Mouse (Mus musculus) midbrain, embryonic 13.5 days (tissue): ENCODE measurements at regions not wholly inside any gene's neighbourhood (a gene's known extent, or its start where the extent isn't known, plus 50 kb on each side); places are given as distances from the start of the nearest gene placed in this dataset.

Source experiments
- ATAC-seq: fragments of 200-750 bp; cut with Nextera tagmentation; 2 replicates; pipeline ENCODE4 v1.8.0; 2017; ENCODE audit warnings: mild to moderate bottlenecking, moderate TSS enrichment, moderate library complexity
- H3K27ac ChIP-seq: fragments of 300-500 bp; sonication (generic); 2 replicates; pipeline ENCODE4 v1.5.1; 2015; ENCODE audit warnings: inconsistent platforms, mild to moderate bottlenecking, moderate library complexity
- H3K27me3 ChIP-seq: fragments of 300-500 bp; sonication (generic); 2 replicates; pipeline ENCODE4 v1.6.1; 2015; ENCODE audit warnings: mild to moderate bottlenecking, inconsistent platforms
- H3K36me3 ChIP-seq: fragments of 300-500 bp; sonication (generic); 2 replicates; pipeline ENCODE4 v1.6.1; 2015; ENCODE audit warnings: mild to moderate bottlenecking, inconsistent platforms
- H3K4me1 ChIP-seq: fragments of 300-500 bp; sonication (generic); replicated peaks from 2 replicates; pipeline ENCODE4 v1.6.1; 2015; ENCODE audit warnings: inconsistent platforms
- H3K4me2 ChIP-seq: fragments of 300-500 bp; sonication (generic); replicated peaks from 2 replicates; pipeline ENCODE4 v1.6.1; 2015; ENCODE audit warnings: moderate library complexity, mild to moderate bottlenecking, inconsistent platforms
- H3K4me3 ChIP-seq: fragments of 300-500 bp; sonication (generic); replicated peaks from 2 replicates; pipeline ENCODE4 v1.5.1; 2015; ENCODE audit warnings: mild to moderate bottlenecking, inconsistent platforms
- H3K9ac ChIP-seq: fragments of 300-500 bp; sonication (generic); replicated peaks from 2 replicates; pipeline ENCODE4 v1.6.1; 2015; ENCODE audit warnings: mild to moderate bottlenecking, inconsistent platforms
- H3K9me3 ChIP-seq: fragments of 300-500 bp; sonication (generic); 2 replicates; pipeline ENCODE4 v1.6.1; 2016; ENCODE audit warnings: mild to moderate bottlenecking, inconsistent platforms
- WGBS: fragments of 180-500 bp; shearing (Covaris S2); methylation state at CpG from one replicate; pipeline ENCODE4 v1.1.7; 2015; 5-methylcytosine and 5-hydroxymethylcytosine counted together

- H3K4me1 ChIP-seq, result peaks cover 55% of the 10 kb centered on the region
- under 1% methylated on average over 57 of the region's 58 CpGs for WGBS
- H3K27me3 ChIP-seq, result peaks cover 88% of the 10 kb centered on the region
Measured at GRCm38 (mm10) chr7:79543231-79544071, 74.0 kb downstream of the Rhcg start.

GRCm38 (mm10) chr7:79542379-79543015, 75.0 kb downstream of the Rhcg start:
- Histone ChIP-seq H3K4me1 (peaks cover 57% of the 10 kb centered on the region), H3K9ac (peak overlapping the region; percentile 60; the same call in 1 of the 2 replicates), H3K4me3 (no peak overlapping the region), H3K36me3 (no peaks in the 10 kb centered on the region), H3K27me3 (peaks cover 90% of the 10 kb centered on the region), H3K4me2 (peak overlapping the region; percentile 62; the same call in 1 of the 2 replicates), H3K9me3 (no peaks in the 10 kb centered on the region), H3K27ac (peak overlapping the region; percentile 92)
- ATAC-seq, result no peak
- WGBS, result 7% methylated on average over 23 of the region's 23 CpGs

More at GRCm38 (mm10) chr7:79543231-79544071, 74.0 kb downstream of the Rhcg start:
- Histone ChIP-seq H3K27ac (peak overlapping the region; percentile 92), H3K4me3 (peak overlapping the region; percentile 34), H3K36me3 (no peaks in the 10 kb centered on the region), H3K9ac (peak overlapping the region; percentile 60), H3K4me2 (peak overlapping the region; percentile 62), H3K9me3 (no peaks in the 10 kb centered on the region)
- peak; percentile 41 for ATAC-seq

GRCm38 (mm10) chr7:79540246-79540645, 74.1 kb upstream of the Polg start:
- Histone ChIP-seq H3K9ac (no peak overlapping the region), H3K4me1 (peaks cover 64% of the 10 kb centered on the region), H3K36me3 (no peaks in the 10 kb centered on the region), H3K9me3 (no peaks in the 10 kb centered on the region), H3K27ac (no peak overlapping the region), H3K4me2 (no peak overlapping the region), H3K27me3 (peaks cover 82% of the 10 kb centered on the region), H3K4me3 (no peak overlapping the region)
- ATAC-seq, result no peak
- 35% methylated on average over 2 of the region's 2 CpGs for WGBS

GRCm38 (mm10) chr7:79539426-79539825, 73.3 kb upstream of the Polg start:
- H3K4me1 ChIP-seq, result peaks cover 64% of the 10 kb centered on the region
- ATAC-seq, result no peak
- no peaks in the 10 kb centered on the region for H3K36me3 ChIP-seq
- H3K9me3 ChIP-seq, result no peaks in the 10 kb centered on the region
- no peak overlapping the region for H3K4me3 ChIP-seq
- WGBS, result 14% methylated on average over 3 of the region's 3 CpGs
- H3K27ac ChIP-seq, result no peak overlapping the region
- H3K27me3 ChIP-seq, result peaks cover 82% of the 10 kb centered on the region
- H3K9ac ChIP-seq, result no peak overlapping the region
- H3K4me2 ChIP-seq, result no peak overlapping the region

GRCm38 (mm10) chr7:79536157-79536641, 70.0 kb upstream of the Polg start:
- under 1% methylated on average over 27 of the region's 27 CpGs for WGBS
- Histone ChIP-seq H3K9me3 (no peaks in the 10 kb centered on the region), H3K4me1 (peaks cover 70% of the 10 kb centered on the region), H3K4me2 (peak overlapping the region; percentile 72), H3K4me3 (peak overlapping the region; percentile 48), H3K36me3 (no peaks in the 10 kb centered on the region), H3K27me3 (peaks cover 73% of the 10 kb centered on the region), H3K27ac (peak overlapping the region; percentile 95), H3K9ac (peak overlapping the region; percentile 63)
- ATAC-seq, result peak; percentile 73

- peaks cover under 1% of the 10 kb centered on the region; the same call in 1 of the 2 replicates for H3K36me3 ChIP-seq
- H3K9ac ChIP-seq, result peak overlapping the region; percentile 63
- peak overlapping the region; percentile 48 for H3K4me3 ChIP-seq
- under 1% methylated on average over 63 of the region's 66 CpGs for WGBS
- peaks cover 70% of the 10 kb centered on the region for H3K27me3 ChIP-seq
- peak; percentile 72 for ATAC-seq
- H3K9me3 ChIP-seq, result no peaks in the 10 kb centered on the region
- peaks cover 77% of the 10 kb centered on the region for H3K4me1 ChIP-seq
- H3K27ac ChIP-seq, result peak overlapping the region; percentile 95
- peak overlapping the region; percentile 72 for H3K4me2 ChIP-seq
Measured at GRCm38 (mm10) chr7:79535251-79536111, 69.3 kb upstream of the Polg start.

GRCm38 (mm10) chr7:79534819-79535218, 68.7 kb upstream of the Polg start:
- Histone ChIP-seq H3K9me3 (no peaks in the 10 kb centered on the region), H3K27me3 (peaks cover 71% of the 10 kb centered on the region), H3K4me1 (peaks cover 83% of the 10 kb centered on the region), H3K4me2 (peak overlapping the region; percentile 72), H3K36me3 (peaks cover 6% of the 10 kb centered on the region; the same call in 1 of the 2 replicates), H3K27ac (peak overlapping the region; percentile 95), H3K4me3 (no peak overlapping the region; the same call in 1 of the 2 replicates), H3K9ac (peak overlapping the region; percentile 63)
- peak; percentile 29 for ATAC-seq
- WGBS, result 3% methylated on average over 7 of the region's 7 CpGs

- Histone ChIP-seq H3K9me3 (no peaks in the 10 kb centered on the region), H3K4me1 (peaks cover 87% of the 10 kb centered on the region), H3K4me3 (no peak overlapping the region), H3K36me3 (peaks cover 10% of the 10 kb centered on the region), H3K4me2 (peak overlapping the region; percentile 72; the same call in 1 of the 2 replicates), H3K9ac (0 out of 2 replicates have a peak overlapping the region, but pooled peaks have one; percentile 26), H3K27ac (peak overlapping the region; percentile 95), H3K27me3 (peaks cover 66% of the 10 kb centered on the region)
- no peak for ATAC-seq
- WGBS, result 12% methylated on average over 5 of the region's 5 CpGs
Measured at GRCm38 (mm10) chr7:79534381-79534780, 68.2 kb upstream of the Polg start.

- Histone ChIP-seq H3K27me3 (peaks cover 49% of the 10 kb centered on the region), H3K4me3 (no peak overlapping the region), H3K4me1 (peaks cover 93% of the 10 kb centered on the region), H3K27ac (peak overlapping the region; percentile 95), H3K36me3 (peaks cover 18% of the 10 kb centered on the region), H3K9ac (no peak overlapping the region), H3K9me3 (no peaks in the 10 kb centered on the region), H3K4me2 (no peak overlapping the region)
- 58% methylated on average over 5 of the region's 5 CpGs for WGBS
- no peak for ATAC-seq
Measured at GRCm38 (mm10) chr7:79532626-79533140, 66.5 kb upstream of the Polg start.

- 5% methylated on average over 12 of the region's 12 CpGs for WGBS
- Histone ChIP-seq H3K4me1 (peaks cover 95% of the 10 kb centered on the region), H3K36me3 (peaks cover 22% of the 10 kb centered on the region), H3K27me3 (peaks cover 42% of the 10 kb centered on the region), H3K9me3 (no peaks in the 10 kb centered on the region), H3K27ac (peak overlapping the region; percentile 95), H3K4me2 (no peak overlapping the region), H3K4me3 (no peak overlapping the region), H3K9ac (0 out of 2 replicates have a peak overlapping the region, but pooled peaks have one; percentile 30)
- peak; percentile 74 for ATAC-seq
Measured at GRCm38 (mm10) chr7:79531551-79532356, 65.6 kb upstream of the Polg start.
